Mouse (Mus musculus) small intestine, adult 2 months (tissue): ENCODE results near the gene Ccdc28b.

Source experiments
- CTCF ChIP-seq: fragments of 200-500 bp; IDR thresholded peaks from 2 replicates; pipeline ENCODE4 v1.5.1; 2012; ENCODE audit warnings: low read depth, mild to moderate bottlenecking, control low read depth, inconsistent platforms, low read length, moderate library complexity, mixed read lengths; ENCODE audit not compliant: insufficient replicate concordance, insufficient read length; ENCODE audit errors: extremely low read depth
- POLR2A ChIP-seq: fragments of 200-500 bp; IDR thresholded peaks from 2 replicates; pipeline ENCODE4 v1.6.1; 2012; ENCODE audit warnings: low read depth, mild to moderate bottlenecking, control low read depth, inconsistent platforms, low read length, moderate library complexity

DNA sequence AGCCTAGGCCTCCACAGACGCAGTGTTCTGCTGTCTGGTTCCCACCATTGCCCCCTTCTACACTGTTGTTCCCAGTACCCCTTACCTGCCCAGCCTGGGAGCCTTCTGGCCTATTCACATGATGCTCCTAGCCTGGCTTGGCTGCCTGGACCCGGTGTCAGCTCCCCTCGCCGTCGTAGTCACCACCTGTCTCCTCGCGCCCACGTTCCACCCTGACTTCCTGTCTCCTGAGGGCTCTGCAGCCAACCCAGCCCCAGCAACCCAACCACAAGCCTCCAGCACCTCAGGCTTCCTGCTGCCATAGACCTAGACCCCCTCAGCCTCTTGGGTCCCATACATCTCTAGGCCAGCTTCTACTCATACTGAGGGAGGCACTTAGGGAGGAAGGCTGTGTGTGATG lies 50.3 kb downstream of the Ccdc28b start, which contains the start of gene Lck:
- TF ChIP-seq CTCF (no peak), POLR2A (no peak)
